Mouse (Mus musculus) lung, embryonic 16.5 days (tissue): Measurements from ENCODE around the gene Olfr1358. TPM values are rescaled to one million over a fixed set of nuclear protein-coding genes. Genes with fewer than 3 reads are reported as not detected.
A peak's percentile ranks its signal among the peaks of the same experiment; 100 is the strongest.
"Not testable (repeated sequence)": the region's sequence is repeated elsewhere in the genome, so short reads cannot be mapped to it uniquely, and the experiment has no call there.

Experiments used
- ATAC-seq: fragments of 200-750 bp; cut with Nextera tagmentation; 2 replicates; pipeline ENCODE4 v1.8.0; 2017; ENCODE audit warnings: low read depth, mild to moderate bottlenecking, moderate library complexity
- H3K27ac ChIP-seq: fragments of 300-500 bp; sonication (generic); 2 replicates; pipeline ENCODE4 v1.5.1; 2014; ENCODE audit warnings: mild to moderate bottlenecking, control low read depth, low read length
- H3K27me3 ChIP-seq: fragments of 300-500 bp; sonication (generic); 2 replicates; pipeline ENCODE4 v1.6.1; 2014; ENCODE audit warnings: low read depth, low read length, mixed read lengths; ENCODE audit not compliant: control insufficient read depth, insufficient read depth
- H3K36me3 ChIP-seq: fragments of 300-500 bp; sonication (generic); 2 replicates; pipeline ENCODE4 v1.6.1; 2014; ENCODE audit warnings: low read length; ENCODE audit not compliant: control insufficient read depth, insufficient read depth
- H3K4me1 ChIP-seq: fragments of 300-500 bp; sonication (generic); replicated peaks from 2 replicates; pipeline ENCODE4 v1.6.1; 2014; ENCODE audit warnings: low read length, mixed read lengths; ENCODE audit not compliant: control insufficient read depth, insufficient read depth
- H3K4me2 ChIP-seq: fragments of 300-500 bp; sonication (generic); 2 replicates; pipeline ENCODE4 v1.6.1; 2014; ENCODE audit warnings: low read depth, low read length, control low read depth
- H3K4me3 ChIP-seq: fragments of 300-500 bp; sonication (generic); 2 replicates; pipeline ENCODE4 v1.5.1; 2014; ENCODE audit warnings: mild to moderate bottlenecking, low read length, control low read depth
- H3K9ac ChIP-seq: fragments of 300-500 bp; sonication (generic); 2 replicates; pipeline ENCODE4 v1.6.1; 2014; ENCODE audit warnings: low read length, control low read depth
- H3K9me3 ChIP-seq: fragments of 300-500 bp; sonication (generic); 2 replicates; pipeline ENCODE4 v1.6.1; 2016; ENCODE audit warnings: low read length; ENCODE audit not compliant: control insufficient read depth
- WGBS: fragments of 180-500 bp; shearing (Covaris S2); extraction: QIAGEN DNeasy Blood & Tissue Kit; methylation state at CpG from one replicate; pipeline ENCODE4 v1.1.7; 2014; 5-methylcytosine and 5-hydroxymethylcytosine counted together
- polyA plus RNA-seq: library from polyadenylated mRNA; unstranded; fragments of >200 nt; fragmentation: Nextera tagmentation; extraction: Ambion mirVana; gene quantifications from 2 replicates; pipeline ENCODE4 v1.2.1, GENCODE M21; 2015

Gene Olfr1358
- polyA plus RNA-seq, 1 experiment from 2014 or later, result not detected

DNA sequence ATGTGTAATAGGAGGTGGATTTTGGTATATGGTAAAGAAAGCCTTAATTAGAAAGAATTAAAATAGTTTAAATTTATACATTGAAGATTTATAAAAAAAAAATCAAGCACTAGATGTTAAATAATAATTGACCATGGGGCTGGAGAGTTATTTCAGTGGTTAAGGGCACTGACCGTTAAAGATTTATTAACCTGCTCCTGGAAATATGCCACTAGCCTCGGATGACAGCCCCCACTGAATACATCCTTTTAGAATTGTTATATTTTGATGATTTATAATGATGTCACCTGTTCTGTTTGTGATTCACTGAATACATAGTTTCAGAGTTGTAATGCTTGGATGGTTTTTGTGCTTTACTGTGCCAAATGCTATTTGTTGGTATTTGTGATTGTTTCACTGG is 31.9 kb upstream of the Olfr1358 start:
- not testable (repeated sequence) for ATAC-seq, H3K4me3 ChIP-seq, H3K9ac ChIP-seq, H3K9me3 ChIP-seq, H3K4me1 ChIP-seq, H3K4me2 ChIP-seq, H3K27ac ChIP-seq, H3K27me3 ChIP-seq, H3K36me3 ChIP-seq
- WGBS, result 39% methylated on average over 2 of the region's 2 CpGs

DNA sequence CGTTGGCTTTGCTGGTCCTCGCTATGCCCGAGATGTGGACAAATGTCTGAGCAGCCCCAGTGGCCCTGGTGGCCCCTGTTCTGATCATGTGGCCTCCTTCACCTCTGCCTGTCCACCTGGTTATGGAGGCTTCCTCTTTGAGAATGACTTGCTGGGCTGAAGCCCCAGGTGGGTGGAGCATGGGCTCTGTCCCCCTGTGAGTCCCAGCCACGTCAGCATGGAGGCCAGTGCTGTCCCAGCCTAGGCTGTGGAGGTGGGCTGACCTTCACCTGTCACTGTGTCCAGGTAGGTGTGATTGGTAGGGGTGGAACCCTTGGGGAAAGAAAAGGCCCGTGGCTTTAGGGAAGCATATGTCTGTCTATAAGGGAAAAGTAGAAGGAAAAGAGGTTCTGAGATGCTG is 30.4 kb upstream of the Olfr1358 start:
- H3K9me3 ChIP-seq, result no peaks in the 10 kb centered on the region

GRCm38 (mm10) chr10:78487431-78488086 is 29.7 kb upstream of the Olfr1358 start:
- H3K4me1 ChIP-seq, result no peaks in the 10 kb centered on the region; the same call in 1 of the 2 replicates
- ATAC-seq, result peak; percentile 89
- 8% methylated on average over 26 of the region's 26 CpGs for WGBS

More for the DNA sequence above, 30.4 kb upstream of the Olfr1358 start:
- Histone ChIP-seq H3K27me3 (no peaks in the 10 kb centered on the region), H3K4me2 (no peak overlapping the region), H3K36me3 (no peaks in the 10 kb centered on the region), H3K9ac (no peak overlapping the region), H3K4me1 (peaks cover 3% of the 10 kb centered on the region), H3K27ac (no peak overlapping the region), H3K4me3 (no peak overlapping the region)
- WGBS, result 72% methylated on average over 5 of the region's 5 CpGs
- no peak for ATAC-seq

GRCm38 (mm10) chr10:78502986-78503733 is 14.1 kb upstream of the Olfr1358 start:
- Histone ChIP-seq H3K9me3 (no peaks in the 10 kb centered on the region), H3K27me3 (no peaks in the 10 kb centered on the region), H3K4me1 (no peaks in the 10 kb centered on the region), H3K4me3 (no peak overlapping the region), H3K4me2 (no peak overlapping the region), H3K9ac (no peak overlapping the region), H3K27ac (no peak overlapping the region), H3K36me3 (no peaks in the 10 kb centered on the region)
- no peak for ATAC-seq
- 72% methylated on average over 6 of the region's 6 CpGs for WGBS

More at GRCm38 (mm10) chr10:78487431-78488086, 29.7 kb upstream of the Olfr1358 start:
- Histone ChIP-seq H3K27ac (no peak overlapping the region), H3K27me3 (no peaks in the 10 kb centered on the region), H3K4me2 (peak overlapping the region; percentile 54), H3K36me3 (no peaks in the 10 kb centered on the region), H3K9ac (peak overlapping the region; percentile 44; the same call in 1 of the 2 replicates), H3K4me3 (peak overlapping the region; percentile 32), H3K9me3 (no peaks in the 10 kb centered on the region)

DNA sequence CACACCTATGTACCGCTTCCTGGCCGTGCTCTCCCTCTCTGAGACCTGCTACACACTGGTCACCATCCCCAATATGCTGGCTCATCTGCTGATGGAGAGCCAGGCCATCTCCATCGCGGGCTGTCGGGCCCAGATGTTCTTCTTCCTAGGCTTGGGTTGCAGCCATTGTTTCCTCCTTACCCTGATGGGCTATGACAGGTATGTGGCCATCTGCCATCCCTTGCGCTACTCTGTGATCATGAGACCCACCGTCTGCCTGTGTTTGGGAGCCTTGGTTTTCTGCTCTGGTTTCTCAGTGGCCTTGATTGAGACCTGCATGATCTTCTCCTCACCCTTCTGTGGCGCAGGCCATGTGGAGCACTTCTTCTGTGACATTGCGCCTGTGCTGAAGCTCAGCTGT is 2.6 kb downstream of the Olfr1358 start:
- no peak overlapping the region for H3K4me2 ChIP-seq
- no peaks in the 10 kb centered on the region for H3K36me3 ChIP-seq
- 75% methylated on average over 9 of the region's 9 CpGs for WGBS
- no peak overlapping the region for H3K9ac ChIP-seq
- H3K27me3 ChIP-seq, result no peaks in the 10 kb centered on the region
- ATAC-seq, result no peak
- H3K4me3 ChIP-seq, result no peak overlapping the region
- H3K4me1 ChIP-seq, result no peaks in the 10 kb centered on the region
- H3K27ac ChIP-seq, result no peak overlapping the region
- no peaks in the 10 kb centered on the region for H3K9me3 ChIP-seq

- Histone ChIP-seq H3K27me3 (no peaks in the 10 kb centered on the region), H3K36me3 (no peaks in the 10 kb centered on the region), H3K9ac (no peak overlapping the region), H3K4me2 (no peak overlapping the region), H3K27ac (no peak overlapping the region), H3K9me3 (no peaks in the 10 kb centered on the region), H3K4me1 (no peaks in the 10 kb centered on the region), H3K4me3 (no peak overlapping the region)
- no peak for ATAC-seq
- WGBS, result 53% methylated on average over 17 of the region's 17 CpGs
Observed at GRCm38 (mm10) chr10:78520260-78521005, 3.2 kb downstream of the Olfr1358 start.

DNA sequence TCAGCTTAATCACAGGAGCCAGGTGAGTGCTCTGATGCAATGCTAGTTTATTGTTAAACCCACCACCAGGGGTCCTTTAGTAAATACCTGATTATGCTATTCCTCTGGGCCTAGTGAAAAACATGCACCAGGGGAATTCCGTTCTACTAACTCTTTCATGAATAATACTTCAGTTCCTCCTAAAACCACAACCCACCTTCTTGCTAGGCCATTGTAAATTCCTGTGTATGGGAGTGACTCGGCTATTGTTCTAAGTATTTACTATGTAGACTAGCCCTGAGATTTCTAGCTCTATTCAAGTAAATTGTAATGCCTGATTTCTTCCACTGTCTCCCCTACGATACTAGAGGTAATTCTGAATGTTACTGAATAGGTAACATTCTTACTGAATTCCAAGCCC is 7.8 kb downstream of the Olfr1358 start:
- not testable (repeated sequence) for ATAC-seq, H3K4me3 ChIP-seq, H3K9ac ChIP-seq, H3K27ac ChIP-seq, H3K36me3 ChIP-seq, H3K27me3 ChIP-seq, H3K4me1 ChIP-seq, H3K4me2 ChIP-seq, H3K9me3 ChIP-seq
- WGBS, result 51% methylated on average over 3 of the region's 3 CpGs

GRCm38 (mm10) chr10:78525511-78525910 is 8.3 kb downstream of the Olfr1358 start:
- 48% methylated on average over 4 of the region's 4 CpGs for WGBS
- H3K27ac ChIP-seq, result no peak overlapping the region
- H3K9me3 ChIP-seq, result no peaks in the 10 kb centered on the region
- no peak overlapping the region for H3K4me3 ChIP-seq
- H3K27me3 ChIP-seq, result no peaks in the 10 kb centered on the region
- no peak overlapping the region for H3K9ac ChIP-seq
- no peaks in the 10 kb centered on the region for H3K4me1 ChIP-seq
- no peaks in the 10 kb centered on the region for H3K36me3 ChIP-seq
- ATAC-seq, result no peak
- H3K4me2 ChIP-seq, result no peak overlapping the region

- Histone ChIP-seq H3K4me1 (no peaks in the 10 kb centered on the region), H3K27ac (no peak overlapping the region), H3K27me3 (no peaks in the 10 kb centered on the region), H3K9me3 (no peaks in the 10 kb centered on the region), H3K4me2 (no peak overlapping the region), H3K9ac (no peak overlapping the region), H3K36me3 (no peaks in the 10 kb centered on the region), H3K4me3 (no peak overlapping the region)
- no peak for ATAC-seq
- WGBS, result 54% methylated on average over 2 of the region's 2 CpGs
Observed at GRCm38 (mm10) chr10:78540943-78541342, 23.7 kb downstream of the Olfr1358 start.
